Mouse (Mus musculus) neural tube, embryonic 10.5 days (tissue): ENCODE measurements at regions not wholly inside any gene's neighbourhood (a gene's known extent, or its start where the extent isn't known, plus 50 kb on each side); places are given as distances from the start of the nearest gene placed in this dataset.

ENCODE experiments used
- DNase-seq: peaks from one replicate; pipeline ENCODE4 v3.0.0-alpha.2; 2017; ENCODE audit warnings: low spot score; ENCODE audit errors: extremely low spot score

DNA sequence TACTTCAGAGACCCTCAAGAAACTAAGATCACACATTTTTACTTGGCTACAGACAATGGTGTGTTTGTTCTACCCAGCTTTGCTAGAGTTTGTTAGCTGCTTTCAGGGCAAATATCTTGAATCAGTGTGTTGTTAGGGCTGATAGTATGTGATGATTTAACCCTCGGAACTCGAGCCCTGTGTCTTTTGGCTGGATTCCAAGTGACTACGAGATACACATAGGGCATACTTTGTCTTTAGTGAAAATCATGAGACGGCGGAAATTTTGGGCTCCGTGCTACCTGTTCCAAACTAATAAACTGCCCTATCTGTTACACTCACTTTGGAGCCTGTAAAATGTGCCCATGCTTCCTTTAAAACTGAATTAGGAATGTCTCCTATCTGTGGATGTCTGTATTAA lies 114.9 kb upstream of the Pde3a start:
- no peak for DNase-seq

GRCm38 (mm10) chr6:141136664-141137375 lies 112.2 kb upstream of the Pde3a start:
- DNase-seq = no peak

- no peak for DNase-seq
Measured at GRCm38 (mm10) chr6:141141016-141141415, 108.1 kb upstream of the Pde3a start.

- no peak for DNase-seq
Measured at GRCm38 (mm10) chr6:141148417-141149169, 100.5 kb upstream of the Pde3a start.

- no peak for DNase-seq
Measured at GRCm38 (mm10) chr6:141149170-141149917, 99.7 kb upstream of the Pde3a start.

DNA sequence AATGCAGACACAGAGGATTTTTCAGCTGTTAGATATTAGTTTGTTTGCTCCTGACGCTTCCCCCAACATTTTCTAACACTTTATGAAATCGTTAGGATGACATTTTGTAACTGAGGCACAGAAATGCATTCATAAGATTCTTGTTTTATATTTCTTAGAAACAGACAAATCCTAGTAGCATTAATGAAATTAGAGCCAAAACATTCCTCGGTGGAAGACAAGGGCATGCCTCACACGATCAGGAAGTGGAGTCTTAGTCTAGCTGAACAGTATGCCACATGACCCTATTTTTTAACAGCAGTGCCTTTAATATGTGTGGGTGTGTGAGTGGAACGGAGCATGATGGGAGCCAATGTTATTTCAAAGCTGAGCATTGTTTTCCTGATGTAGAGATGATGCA lies 89.7 kb upstream of the Pde3a start:
- DNase-seq = no peak

- DNase-seq = no peak
Measured at GRCm38 (mm10) chr6:141161626-141162233, 87.3 kb upstream of the Pde3a start.

GRCm38 (mm10) chr6:141167270-141167669 lies 81.8 kb upstream of the Pde3a start:
- DNase-seq = no peak

- DNase-seq = no peak
Measured at GRCm38 (mm10) chr6:141168356-141168755, 80.7 kb upstream of the Pde3a start.

GRCm38 (mm10) chr6:141183782-141184181 lies 65.3 kb upstream of the Pde3a start:
- DNase-seq = no peak

- no peak for DNase-seq
Measured at GRCm38 (mm10) chr6:141188036-141188435, 61.0 kb upstream of the Pde3a start.

DNA sequence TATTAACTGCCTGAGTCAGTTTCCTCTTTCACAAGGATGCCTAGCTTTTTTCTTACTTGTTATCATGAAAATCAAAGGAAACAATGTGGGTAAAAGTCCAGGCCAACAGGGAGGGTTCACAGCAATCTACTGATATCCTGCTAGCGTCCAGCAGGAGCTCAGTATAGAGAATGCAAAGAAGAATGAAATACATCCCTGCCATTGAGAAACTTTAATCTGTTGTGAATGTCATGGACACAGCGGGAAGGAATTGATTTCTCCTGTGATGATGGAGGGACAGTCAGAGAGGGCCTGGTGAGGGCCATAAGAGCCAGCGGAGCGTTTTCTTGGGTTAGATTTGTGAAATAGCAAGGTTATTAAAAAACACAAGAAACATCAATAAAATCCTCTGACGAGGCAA lies 60.0 kb upstream of the Pde3a start:
- DNase-seq = no peak

DNA sequence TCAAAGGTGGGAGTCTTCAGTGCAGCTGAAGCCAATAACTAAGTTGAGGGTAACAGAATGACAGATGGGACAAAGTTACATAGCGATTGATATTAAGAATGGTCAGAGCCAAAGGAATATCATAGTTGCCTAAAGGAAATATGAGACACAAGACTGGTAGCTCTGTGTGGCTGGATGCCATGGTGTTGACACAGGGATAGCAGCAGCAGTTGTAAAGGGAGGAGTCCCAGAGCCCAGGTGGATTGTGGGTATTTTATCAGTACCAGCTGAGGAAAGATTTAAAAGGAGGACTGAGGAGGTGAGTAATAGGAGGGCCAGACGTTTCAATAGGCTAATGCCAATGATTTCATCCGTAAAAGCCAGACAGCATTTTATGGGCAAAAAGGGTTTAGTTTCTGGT lies 59.4 kb upstream of the Pde3a start:
- DNase-seq = no peak

DNA sequence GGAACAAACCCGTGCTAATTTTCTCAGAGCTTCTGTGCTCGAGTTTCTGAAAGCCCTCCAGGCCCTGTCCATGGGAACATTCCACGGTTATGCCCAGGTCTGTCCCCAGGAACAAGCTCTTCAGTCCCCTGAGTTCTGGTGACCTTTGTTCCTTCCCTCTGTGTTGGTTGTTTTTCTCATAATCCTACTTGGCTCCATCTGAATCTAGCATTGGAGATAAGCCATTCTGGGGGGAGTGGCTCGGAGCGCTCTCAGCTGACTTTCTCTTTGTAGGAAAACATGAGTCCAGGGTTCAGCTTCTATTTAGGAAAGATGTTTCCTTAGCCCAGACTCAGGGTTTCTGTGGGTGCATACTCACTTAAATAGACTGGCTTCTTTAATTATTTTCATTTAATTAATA lies 58.7 kb upstream of the Pde3a start:
- no peak for DNase-seq

DNA sequence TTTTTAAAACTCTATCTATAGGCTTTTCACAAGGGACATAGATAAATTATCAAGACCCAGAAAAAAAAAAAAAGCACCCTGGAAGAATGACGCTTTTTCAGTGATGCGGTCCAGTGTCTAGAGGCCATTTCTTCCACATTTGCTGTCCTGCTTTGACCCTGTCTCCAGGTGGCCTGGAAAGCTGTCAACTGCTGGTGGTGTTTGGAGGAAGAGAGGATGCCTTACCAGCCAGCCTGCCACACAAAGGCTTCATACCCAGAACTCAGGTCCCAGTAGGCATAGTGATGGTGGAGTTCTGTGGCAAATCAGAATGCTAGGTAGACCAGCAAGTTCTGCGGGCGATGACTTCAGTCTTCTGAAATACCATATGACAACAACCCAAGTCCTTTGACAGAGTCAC lies 51.6 kb upstream of the Pde3a start:
- DNase-seq = no peak
